Mouse (Mus musculus): ENCODE results near the gene Bet1l. TPM values are rescaled to one million over a fixed set of nuclear protein-coding genes. Genes with fewer than 3 reads are reported as not detected.

Bet1l gene
- polyA plus RNA-seq, 1 experiment from 2014 or later: 55.3 TPM

GRCm38 (mm10) chr7:140811714-140812113, 45.7 kb downstream of the Bet1l start:
- no peaks in the 10 kb centered on the region for H3K27me3 ChIP-seq (ENCODE audit: control insufficient read depth, insufficient read depth, low read length)
- ATAC-seq (ENCODE audit: insufficient number of reproducible peaks, insufficient read depth, low FRiP score, low read depth): no peak
- 89% methylated on average over 13 of the region's 13 CpGs for WGBS
- H3K4me3 ChIP-seq (ENCODE audit: low read depth, low read length): no peak overlapping the region
- no peaks in the 10 kb centered on the region for H3K9me3 ChIP-seq (ENCODE audit: control insufficient read depth, low read depth, low read length)
- no peaks in the 10 kb centered on the region for H3K4me1 ChIP-seq (ENCODE audit: control insufficient read depth, insufficient read depth, low read length)
- H3K9ac ChIP-seq (replicated peaks; ENCODE audit: low read depth, low read length): no peak overlapping the region
- no peak overlapping the region for H3K27ac ChIP-seq (ENCODE audit: low read length)
- no peak overlapping the region for H3K4me2 ChIP-seq (replicated peaks; ENCODE audit: low read depth, low read length)
- H3K36me3 ChIP-seq (ENCODE audit: control insufficient read depth, insufficient read depth, low read length): no peaks in the 10 kb centered on the region; the same call in 1 of the 2 replicates

DNA sequence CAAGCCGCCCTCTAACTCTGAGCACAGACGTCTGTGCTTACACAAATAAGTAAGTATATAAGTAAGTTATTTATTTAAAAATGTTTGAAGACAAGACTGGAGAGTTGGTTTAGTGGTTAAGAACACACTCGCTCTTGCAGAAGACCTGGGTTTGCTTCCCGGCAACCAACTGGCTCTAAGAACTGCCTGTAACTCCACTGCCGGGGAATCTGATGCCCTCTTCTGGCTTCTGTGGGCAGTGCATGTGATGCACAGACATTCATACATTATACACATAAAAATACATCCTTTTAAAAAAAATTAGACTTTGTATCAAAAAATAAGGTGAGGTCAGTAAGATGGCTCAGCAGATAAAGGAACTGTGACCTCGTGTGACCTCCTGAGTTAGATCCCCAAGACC, 46.9 kb downstream of the Bet1l start:
- ATAC-seq (ENCODE audit: insufficient number of reproducible peaks, insufficient read depth, low FRiP score, low read depth): no peak
- Histone ChIP-seq H3K4me1 (ENCODE audit: control insufficient read depth, insufficient read depth, low read length) (no peaks in the 10 kb centered on the region), H3K4me2 (replicated peaks; ENCODE audit: low read depth, low read length) (no peak overlapping the region), H3K27ac (ENCODE audit: low read length) (no peak overlapping the region), H3K4me3 (ENCODE audit: low read depth, low read length) (no peak overlapping the region), H3K9ac (replicated peaks; ENCODE audit: low read depth, low read length) (no peak overlapping the region), H3K27me3 (ENCODE audit: control insufficient read depth, insufficient read depth, low read length) (no peaks in the 10 kb centered on the region), H3K36me3 (ENCODE audit: control insufficient read depth, insufficient read depth, low read length) (no peaks in the 10 kb centered on the region; the same call in 1 of the 2 replicates), H3K9me3 (ENCODE audit: control insufficient read depth, low read depth, low read length) (no peaks in the 10 kb centered on the region)
- WGBS: 88% methylated on average over 6 of the region's 6 CpGs

DNA sequence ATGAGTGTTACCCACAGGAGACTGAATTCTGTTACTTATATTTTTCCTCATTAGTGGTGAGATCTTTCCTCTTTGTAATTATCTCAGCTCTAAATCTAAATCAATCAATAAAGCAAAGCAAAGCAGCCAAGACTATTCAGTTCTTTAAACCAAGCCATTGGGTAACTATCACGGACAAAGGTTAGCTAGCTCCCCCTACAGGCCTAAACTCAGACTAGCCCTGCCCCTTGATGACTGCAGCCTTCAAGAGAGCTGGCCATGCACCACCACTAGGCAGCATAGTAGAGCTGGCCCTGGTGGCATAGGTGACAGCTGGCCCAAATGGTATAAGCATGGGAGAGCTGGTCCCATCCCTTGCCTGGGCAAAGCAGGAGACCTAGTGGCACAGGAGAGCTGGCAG, 51.7 kb downstream of the Bet1l start:
- Histone ChIP-seq H3K4me3 (ENCODE audit: low read depth, low read length) (no peak overlapping the region), H3K4me1 (ENCODE audit: control insufficient read depth, insufficient read depth, low read length) (no peaks in the 10 kb centered on the region), H3K36me3 (ENCODE audit: control insufficient read depth, insufficient read depth, low read length) (no peaks in the 10 kb centered on the region), H3K4me2 (replicated peaks; ENCODE audit: low read depth, low read length) (no peak overlapping the region), H3K9me3 (ENCODE audit: control insufficient read depth, low read depth, low read length) (no peaks in the 10 kb centered on the region), H3K27ac (ENCODE audit: low read length) (no peak overlapping the region), H3K27me3 (ENCODE audit: control insufficient read depth, insufficient read depth, low read length) (no peaks in the 10 kb centered on the region), H3K9ac (replicated peaks; ENCODE audit: low read depth, low read length) (no peak overlapping the region)
- ATAC-seq (ENCODE audit: insufficient number of reproducible peaks, insufficient read depth, low FRiP score, low read depth): no peak
- 15% methylated on average over 1 of the region's 1 CpGs for WGBS

Other genes with a start within 250 kb of the Bet1l start
- gene Olfr61, start 228.6 kb downstream of the Bet1l start, polyA plus RNA-seq (2014; fragmentation: Nextera tagmentation; extraction: Ambion mirVana): not detected in 2 replicates
- gene Olfr53, start 211.1 kb downstream of the Bet1l start, polyA plus RNA-seq (2014; fragmentation: Nextera tagmentation; extraction: Ambion mirVana): not detected in 2 replicates
- gene Olfr539, start 197.6 kb downstream of the Bet1l start, polyA plus RNA-seq (2014; fragmentation: Nextera tagmentation; extraction: Ambion mirVana): not detected in 2 replicates
- gene Olfr45, start 175.6 kb downstream of the Bet1l start, polyA plus RNA-seq (2014; fragmentation: Nextera tagmentation; extraction: Ambion mirVana): not detected in 2 replicates
- not detected in 2 replicates for gene Olfr541, start 160.3 kb downstream of the Bet1l start, polyA plus RNA-seq (2014; fragmentation: Nextera tagmentation; extraction: Ambion mirVana)
- not detected in 2 replicates for gene Cyp2e1, start 93.8 kb downstream of the Bet1l start, polyA plus RNA-seq (2014; fragmentation: Nextera tagmentation; extraction: Ambion mirVana)
- gene Syce1, start 69.7 kb downstream of the Bet1l start, polyA plus RNA-seq (2014; fragmentation: Nextera tagmentation; extraction: Ambion mirVana): 0.27 and 0.74 TPM in 2 replicates
- gene Zfp941, start 35.4 kb downstream of the Bet1l start, polyA plus RNA-seq (2014; fragmentation: Nextera tagmentation; extraction: Ambion mirVana): 2.7 and 3.0 TPM in 2 replicates
- 14.2 and 18.7 TPM in 2 replicates for gene Urah, start 22.6 kb downstream of the Bet1l start, polyA plus RNA-seq (2014; fragmentation: Nextera tagmentation; extraction: Ambion mirVana)
- gene Scgb1c1, start 12.0 kb downstream of the Bet1l start, polyA plus RNA-seq (2014; fragmentation: Nextera tagmentation; extraction: Ambion mirVana): not detected in 2 replicates
- gene Odf3, start 9.8 kb downstream of the Bet1l start, polyA plus RNA-seq (2014; fragmentation: Nextera tagmentation; extraction: Ambion mirVana): not detected in 2 replicates
- gene Gm45785, start 1.2 kb downstream of the Bet1l start, polyA plus RNA-seq (2014; fragmentation: Nextera tagmentation; extraction: Ambion mirVana): not detected in 2 replicates
- gene Ric8a, start 620 bp downstream of the Bet1l start, polyA plus RNA-seq (2014; fragmentation: Nextera tagmentation; extraction: Ambion mirVana): 65.7 and 72.8 TPM in 2 replicates
- gene Psmd13, start 24.4 kb upstream of the Bet1l start, polyA plus RNA-seq (2014; fragmentation: Nextera tagmentation; extraction: Ambion mirVana): 136 and 146 TPM in 2 replicates
- gene Sirt3, start 24.7 kb upstream of the Bet1l start, polyA plus RNA-seq (2014; fragmentation: Nextera tagmentation; extraction: Ambion mirVana): 21.8 and 23.5 TPM in 2 replicates
- gene Cox8b, start 42.9 kb upstream of the Bet1l start, polyA plus RNA-seq (2014; fragmentation: Nextera tagmentation; extraction: Ambion mirVana): 0.87 TPM in 1 of 2 replicates, not detected in the other
- 1.2 and 2.2 TPM in 2 replicates for gene Nlrp6, start 63.3 kb upstream of the Bet1l start, polyA plus RNA-seq (2014; fragmentation: Nextera tagmentation; extraction: Ambion mirVana)
- 28.7 and 31.0 TPM in 2 replicates for gene Pgghg, start 83.8 kb upstream of the Bet1l start, polyA plus RNA-seq (2014; fragmentation: Nextera tagmentation; extraction: Ambion mirVana)
- 2.0 and 2.6 TPM in 2 replicates for gene Ifitm5, start 92.7 kb upstream of the Bet1l start, polyA plus RNA-seq (2014; fragmentation: Nextera tagmentation; extraction: Ambion mirVana)
- gene Gm45717, start 98.4 kb upstream of the Bet1l start, polyA plus RNA-seq (2014; fragmentation: Nextera tagmentation; extraction: Ambion mirVana): not detected in 2 replicates
- 1,395 and 1,501 TPM in 2 replicates for gene Ifitm2, start 98.4 kb upstream of the Bet1l start, polyA plus RNA-seq (2014; fragmentation: Nextera tagmentation; extraction: Ambion mirVana)
- 241 and 289 TPM in 2 replicates for gene Ifitm1, start 109.6 kb upstream of the Bet1l start, polyA plus RNA-seq (2014; fragmentation: Nextera tagmentation; extraction: Ambion mirVana)
- 347 and 377 TPM in 2 replicates for gene Ifitm3, start 153.2 kb upstream of the Bet1l start, polyA plus RNA-seq (2014; fragmentation: Nextera tagmentation; extraction: Ambion mirVana)
- gene Ifitm6, start 160.3 kb upstream of the Bet1l start, polyA plus RNA-seq (2014; fragmentation: Nextera tagmentation; extraction: Ambion mirVana): 2.6 TPM in 1 of 2 replicates, not detected in the other
- gene Gm17387, start 171.6 kb upstream of the Bet1l start, polyA plus RNA-seq (2014; fragmentation: Nextera tagmentation; extraction: Ambion mirVana): not detected in 2 replicates
- 8.6 and 10.3 TPM in 2 replicates for gene B4galnt4, start 203.5 kb upstream of the Bet1l start, polyA plus RNA-seq (2014; fragmentation: Nextera tagmentation; extraction: Ambion mirVana)
- gene Pkp3, start 220.6 kb upstream of the Bet1l start, polyA plus RNA-seq (2014; fragmentation: Nextera tagmentation; extraction: Ambion mirVana): 20.2 and 21.1 TPM in 2 replicates
- gene Sigirr, start 243.0 kb upstream of the Bet1l start, polyA plus RNA-seq (2014; fragmentation: Nextera tagmentation; extraction: Ambion mirVana): 7.1 and 7.4 TPM in 2 replicates

Data from stomach, embryonic 14.5 days (tissue).